Mouse (Mus musculus) limb, embryonic 13.5 days (tissue): Measurements from ENCODE around the gene Gm20388. TPM values are rescaled to one million over a fixed set of nuclear protein-coding genes. Genes with fewer than 3 reads are reported as not detected.
A peak's percentile ranks its signal among the peaks of the same experiment; 100 is the strongest.

Experiments used
- ATAC-seq: fragments of 200-750 bp; cut with Nextera tagmentation; 2 replicates; pipeline ENCODE4 v1.8.0; 2017; ENCODE audit warnings: low read depth, moderate number of reproducible peaks, moderate TSS enrichment; ENCODE audit not compliant: low FRiP score
- H3K27ac ChIP-seq: fragments of 300-500 bp; sonication (generic); 2 replicates; pipeline ENCODE4 v1.5.1; 2015; ENCODE audit warnings: inconsistent platforms, mild to moderate bottlenecking, moderate library complexity
- H3K27me3 ChIP-seq: fragments of 300-500 bp; sonication (generic); 2 replicates; pipeline ENCODE4 v1.6.1; 2015; ENCODE audit warnings: mild to moderate bottlenecking, inconsistent platforms
- H3K36me3 ChIP-seq: fragments of 300-500 bp; sonication (generic); 2 replicates; pipeline ENCODE4 v1.6.1; 2015; ENCODE audit warnings: inconsistent platforms, mild to moderate bottlenecking, moderate library complexity
- H3K4me1 ChIP-seq: fragments of 300-500 bp; sonication (generic); 2 replicates; pipeline ENCODE4 v1.6.1; 2015; ENCODE audit warnings: inconsistent platforms
- H3K4me2 ChIP-seq: fragments of 300-500 bp; sonication (generic); replicated peaks from 2 replicates; pipeline ENCODE4 v1.6.1; 2015; ENCODE audit warnings: inconsistent platforms, mild to moderate bottlenecking, moderate library complexity
- H3K4me3 ChIP-seq: fragments of 300-500 bp; sonication (generic); 2 replicates; pipeline ENCODE4 v1.5.1; 2015; ENCODE audit warnings: moderate library complexity, mild to moderate bottlenecking, inconsistent platforms
- H3K9ac ChIP-seq: fragments of 300-500 bp; sonication (generic); 2 replicates; pipeline ENCODE4 v1.6.1; 2015; ENCODE audit warnings: mild to moderate bottlenecking, inconsistent platforms
- H3K9me3 ChIP-seq: fragments of 300-500 bp; sonication (generic); 2 replicates; pipeline ENCODE4 v1.6.1; 2016; ENCODE audit warnings: inconsistent platforms
- WGBS: fragments of 180-500 bp; shearing (Covaris S2); methylation state at CpG from one replicate; pipeline ENCODE4 v1.1.7; 2015; 5-methylcytosine and 5-hydroxymethylcytosine counted together
- polyA plus RNA-seq: library from polyadenylated mRNA; unstranded; fragments of >200 nt; fragmentation: Nextera tagmentation; extraction: Ambion mirVana; gene quantifications from 2 replicates; pipeline ENCODE4 v1.2.1, GENCODE M21; 2015

The Gm20388 gene
- polyA plus RNA-seq, 1 experiment from 2014 or later: 7.1 TPM

DNA sequence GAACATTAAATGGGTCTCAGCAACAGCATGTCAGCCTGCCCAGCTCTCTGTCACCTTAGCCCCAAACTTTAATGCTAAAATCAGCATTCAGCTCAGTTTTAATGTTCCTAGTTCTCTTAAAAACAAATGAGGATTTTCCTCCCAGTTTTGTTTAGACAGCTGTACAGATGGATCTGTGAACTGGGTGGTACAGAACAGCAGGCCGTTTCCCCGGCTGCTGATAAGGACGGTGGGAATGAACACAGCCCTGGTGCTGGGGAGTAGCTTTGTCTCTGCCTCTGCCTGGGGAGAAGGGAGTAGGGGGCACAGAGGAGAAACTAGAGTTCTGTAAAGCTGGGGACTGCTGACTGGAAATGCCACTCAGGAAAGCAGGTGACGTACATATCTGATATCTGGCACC lies 3821.7 kb downstream of the Gm20388 start:
- Histone ChIP-seq H3K4me2 (no peak overlapping the region), H3K27me3 (peaks cover 13% of the 10 kb centered on the region), H3K4me1 (peaks cover 17% of the 10 kb centered on the region), H3K9ac (no peak overlapping the region), H3K36me3 (no peaks in the 10 kb centered on the region), H3K9me3 (no peaks in the 10 kb centered on the region), H3K4me3 (no peak overlapping the region), H3K27ac (no peak overlapping the region)
- 26% methylated on average over 4 of the region's 4 CpGs for WGBS
- ATAC-seq: no peak

GRCm38 (mm10) chr8:123734486-123734885 lies 3823.8 kb downstream of the Gm20388 start:
- Histone ChIP-seq H3K4me2 (no peak overlapping the region), H3K27me3 (peaks cover 5% of the 10 kb centered on the region; the same call in 1 of the 2 replicates), H3K27ac (no peak overlapping the region), H3K4me1 (peaks cover 14% of the 10 kb centered on the region), H3K4me3 (no peak overlapping the region), H3K9ac (no peak overlapping the region), H3K36me3 (no peaks in the 10 kb centered on the region), H3K9me3 (no peaks in the 10 kb centered on the region)
- no peak for ATAC-seq
- WGBS: 83% methylated on average over 8 of the region's 8 CpGs

- WGBS: 65% methylated on average over 9 of the region's 9 CpGs
These were observed 3826.3 kb downstream of the Gm20388 start for GRCm38 (mm10) chr8:123736974-123737373.

DNA sequence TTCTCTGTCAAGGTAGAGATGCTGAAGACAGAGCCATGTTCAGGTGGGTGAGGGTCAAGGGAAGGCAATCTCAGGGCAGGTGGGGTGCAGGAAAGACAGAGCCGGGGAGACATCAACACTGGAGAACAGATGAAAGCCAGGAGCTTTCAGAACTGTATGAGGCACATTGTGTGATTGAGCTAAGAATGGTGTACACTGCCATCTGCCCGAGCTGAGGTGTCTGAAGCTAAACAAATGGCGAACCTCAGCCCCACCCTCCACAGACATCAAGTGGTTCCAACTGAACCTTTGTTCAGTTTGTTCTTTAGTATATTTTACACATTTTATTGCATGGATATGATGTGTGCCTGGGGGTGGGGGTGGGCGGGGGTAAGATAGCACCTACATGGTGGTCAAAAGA lies 3829.6 kb downstream of the Gm20388 start:
- no peak for ATAC-seq
- no peak overlapping the region for H3K4me3 ChIP-seq
- no peak overlapping the region for H3K9ac ChIP-seq
- no peak overlapping the region for H3K27ac ChIP-seq
- no peaks in the 10 kb centered on the region for H3K36me3 ChIP-seq
- H3K4me1 ChIP-seq: peaks cover 18% of the 10 kb centered on the region
- H3K9me3 ChIP-seq: no peaks in the 10 kb centered on the region
- no peaks in the 10 kb centered on the region; the same call in 1 of the 2 replicates for H3K27me3 ChIP-seq
- H3K4me2 ChIP-seq: no peak overlapping the region
- 74% methylated on average over 4 of the region's 4 CpGs for WGBS

More at GRCm38 (mm10) chr8:123736974-123737373, 3826.3 kb downstream of the Gm20388 start:
- no peaks in the 10 kb centered on the region for H3K27me3 ChIP-seq
- peaks cover 18% of the 10 kb centered on the region for H3K4me1 ChIP-seq
- H3K9me3 ChIP-seq: no peaks in the 10 kb centered on the region
- H3K9ac ChIP-seq: no peak overlapping the region
- H3K36me3 ChIP-seq: no peaks in the 10 kb centered on the region
- no peak overlapping the region for H3K4me2 ChIP-seq
- no peak overlapping the region for H3K4me3 ChIP-seq
- H3K27ac ChIP-seq: no peak overlapping the region
- no peak for ATAC-seq

DNA sequence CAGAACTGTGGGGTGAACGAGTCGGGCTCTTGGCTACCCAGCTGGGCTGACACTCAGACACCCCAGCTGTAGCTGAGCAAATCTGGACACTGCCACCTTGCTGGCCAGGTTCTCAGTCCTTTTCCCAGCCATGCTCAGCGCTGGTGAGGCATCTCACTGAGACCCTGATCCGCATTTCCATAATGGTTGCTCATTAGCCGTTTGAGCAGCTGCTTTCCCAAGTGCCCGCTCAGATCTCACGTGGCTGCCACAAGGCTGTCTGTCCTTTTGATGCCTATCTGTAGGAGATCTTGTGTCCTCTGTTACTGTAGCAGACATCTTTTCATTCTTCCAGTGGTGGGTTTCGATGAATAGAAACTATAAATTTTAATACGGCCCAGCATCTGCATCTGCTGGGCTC lies 3830.6 kb downstream of the Gm20388 start:
- Histone ChIP-seq H3K9ac (no peak overlapping the region), H3K4me3 (no peak overlapping the region), H3K27ac (no peak overlapping the region), H3K36me3 (no peaks in the 10 kb centered on the region), H3K4me2 (no peak overlapping the region), H3K9me3 (no peaks in the 10 kb centered on the region), H3K27me3 (no peaks in the 10 kb centered on the region; the same call in 1 of the 2 replicates), H3K4me1 (peaks cover 18% of the 10 kb centered on the region)
- WGBS: 65% methylated on average over 9 of the region's 9 CpGs
- ATAC-seq: no peak

DNA sequence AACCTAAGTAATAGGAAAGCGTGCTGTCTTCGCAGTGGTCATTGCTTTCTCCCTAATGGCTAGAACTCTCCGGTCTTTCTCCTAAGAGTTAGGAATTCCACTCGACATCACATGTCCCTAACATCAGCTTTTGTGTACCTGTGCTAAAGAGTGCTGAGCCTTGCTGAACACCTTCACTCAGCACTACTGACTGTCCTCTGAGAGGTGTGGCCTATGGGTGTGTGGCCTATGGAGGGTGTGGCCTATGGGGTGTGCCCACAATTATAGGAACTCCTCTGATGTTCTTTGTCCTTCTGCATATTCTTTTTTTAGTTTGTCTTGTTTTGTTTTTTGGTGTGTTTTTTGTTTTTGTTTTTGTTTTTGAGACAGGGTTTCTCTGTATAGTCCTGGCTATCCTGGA lies 3835.8 kb downstream of the Gm20388 start:
- no peak overlapping the region for H3K27ac ChIP-seq
- no peaks in the 10 kb centered on the region for H3K9me3 ChIP-seq
- WGBS: 91% methylated on average over 4 of the region's 4 CpGs
- no peak overlapping the region for H3K4me3 ChIP-seq
- H3K36me3 ChIP-seq: no peaks in the 10 kb centered on the region
- no peak overlapping the region for H3K9ac ChIP-seq
- no peak overlapping the region for H3K4me2 ChIP-seq
- peaks cover 10% of the 10 kb centered on the region; the same call in 1 of the 2 replicates for H3K4me1 ChIP-seq
- no peaks in the 10 kb centered on the region; the same call in 1 of the 2 replicates for H3K27me3 ChIP-seq
- no peak for ATAC-seq

GRCm38 (mm10) chr8:123747772-123748171 lies 3837.1 kb downstream of the Gm20388 start:
- no peaks in the 10 kb centered on the region for H3K36me3 ChIP-seq
- H3K9me3 ChIP-seq: no peaks in the 10 kb centered on the region
- H3K4me2 ChIP-seq: no peak overlapping the region
- ATAC-seq: no peak; the same call in 1 of the 2 replicates
- no peaks in the 10 kb centered on the region; the same call in 1 of the 2 replicates for H3K27me3 ChIP-seq
- peaks cover 11% of the 10 kb centered on the region for H3K4me1 ChIP-seq
- H3K27ac ChIP-seq: peak overlapping the region; percentile 39; the same call in 1 of the 2 replicates
- H3K4me3 ChIP-seq: no peak overlapping the region
- 52% methylated on average over 5 of the region's 5 CpGs for WGBS
- H3K9ac ChIP-seq: no peak overlapping the region

GRCm38 (mm10) chr8:123750171-123750693 lies 3839.6 kb downstream of the Gm20388 start:
- Histone ChIP-seq H3K4me2 (no peak overlapping the region), H3K4me3 (no peak overlapping the region), H3K9ac (no peak overlapping the region), H3K9me3 (no peaks in the 10 kb centered on the region), H3K27me3 (no peaks in the 10 kb centered on the region), H3K36me3 (no peaks in the 10 kb centered on the region), H3K27ac (no peak overlapping the region), H3K4me1 (peaks cover 28% of the 10 kb centered on the region)
- WGBS: 52% methylated on average over 5 of the region's 5 CpGs
- ATAC-seq: no peak

DNA sequence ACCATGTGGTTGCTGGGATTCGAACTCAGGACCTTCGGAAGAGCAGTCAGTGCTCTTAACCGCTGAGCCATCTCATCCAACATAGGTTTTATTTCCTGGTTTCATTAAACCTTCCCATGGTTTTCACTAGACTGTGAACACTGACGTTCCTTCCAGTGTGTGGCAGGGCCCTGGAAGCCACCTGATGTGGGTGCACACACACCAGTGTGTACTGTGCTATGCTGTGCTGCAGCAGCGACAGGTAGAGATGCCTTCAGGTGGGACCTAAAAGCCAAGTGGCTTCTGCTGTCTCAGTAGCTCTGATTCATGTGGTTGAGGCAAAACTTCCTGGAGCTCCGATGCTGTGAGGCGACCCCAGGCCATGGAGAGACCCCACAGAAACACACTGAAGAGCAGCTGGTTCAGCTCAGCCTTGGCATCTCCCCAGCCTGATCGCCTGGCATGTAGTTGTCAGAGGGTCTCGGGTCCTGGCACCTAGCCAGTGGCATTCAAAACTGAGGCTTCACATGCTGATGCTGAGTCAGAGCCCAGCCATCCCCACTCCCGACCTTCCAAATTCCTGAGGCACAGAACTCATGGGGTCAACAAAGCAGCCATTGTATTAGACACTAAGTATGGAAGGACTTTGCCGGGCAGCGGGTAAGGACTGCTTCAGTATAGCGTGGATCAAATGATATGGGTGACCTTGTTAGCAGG lies 3842.3 kb downstream of the Gm20388 start:
- H3K9ac ChIP-seq: no peak overlapping the region

DNA sequence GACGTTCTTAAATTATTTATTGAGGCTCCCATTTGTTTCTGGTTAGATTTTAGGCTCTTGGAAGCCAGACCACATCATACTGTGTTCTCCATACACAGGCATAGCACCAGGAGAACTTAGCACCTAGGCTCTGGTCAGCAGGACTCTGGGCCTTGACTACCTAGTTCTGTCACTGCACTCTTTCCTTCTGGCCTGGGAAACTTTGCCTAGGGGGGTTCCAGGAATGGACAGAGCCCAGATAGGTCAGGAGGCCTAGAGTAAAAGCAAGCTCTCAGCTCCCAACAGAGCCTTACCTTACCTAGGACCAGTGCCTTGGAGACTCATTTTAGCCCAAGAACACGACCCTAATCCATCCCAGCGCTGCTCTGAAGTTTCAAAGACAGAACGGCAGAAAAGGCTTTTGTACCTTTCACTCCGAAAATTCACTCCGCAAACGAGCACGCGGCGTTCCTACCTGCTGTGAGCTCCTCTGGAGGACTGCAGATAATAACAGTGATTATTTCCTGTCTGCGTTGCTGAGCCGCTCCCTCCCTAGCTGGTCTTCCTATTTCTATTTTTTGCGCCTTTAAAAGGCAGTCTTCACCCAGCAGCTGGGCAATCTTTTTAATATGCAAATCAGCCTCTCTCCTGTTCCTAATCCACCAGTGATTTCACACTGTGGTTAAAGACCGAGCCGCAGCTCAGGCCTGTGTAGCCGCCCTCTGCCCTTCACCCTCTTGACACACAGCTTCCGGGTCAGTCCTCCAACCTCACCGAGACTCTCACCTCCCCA lies 3843.1 kb downstream of the Gm20388 start:
- H3K4me1 ChIP-seq: peaks cover 19% of the 10 kb centered on the region
- H3K9ac ChIP-seq: no peak overlapping the region; the same call in 1 of the 2 replicates
- no peak overlapping the region for H3K4me2 ChIP-seq
- H3K36me3 ChIP-seq: no peaks in the 10 kb centered on the region
- H3K27ac ChIP-seq: peak overlapping the region; percentile 49
- ATAC-seq: no peak
- H3K27me3 ChIP-seq: 0 out of 2 replicates have a peak, but pooled peaks cover 8% of the 10 kb centered on the region
- WGBS: 14% methylated on average over 18 of the region's 18 CpGs
- no peak overlapping the region for H3K4me3 ChIP-seq
- no peaks in the 10 kb centered on the region for H3K9me3 ChIP-seq

More for the DNA sequence above, 3842.3 kb downstream of the Gm20388 start:
- Histone ChIP-seq H3K27me3 (0 out of 2 replicates have a peak, but pooled peaks cover under 1% of the 10 kb centered on the region), H3K4me1 (peaks cover 23% of the 10 kb centered on the region), H3K9me3 (no peaks in the 10 kb centered on the region), H3K4me3 (no peak overlapping the region), H3K4me2 (no peak overlapping the region), H3K27ac (peak overlapping the region; percentile 58; the same call in 1 of the 2 replicates), H3K36me3 (no peaks in the 10 kb centered on the region)
- 0 out of 2 replicates have a peak, but pooled peaks have one; percentile 28 for ATAC-seq
- WGBS: 64% methylated on average over 13 of the region's 13 CpGs

- H3K9ac ChIP-seq: no peak overlapping the region
- peaks cover 19% of the 10 kb centered on the region for H3K4me1 ChIP-seq
- no peaks in the 10 kb centered on the region for H3K9me3 ChIP-seq
- no peak overlapping the region for H3K27ac ChIP-seq
- no peak for ATAC-seq
- 0 out of 2 replicates have a peak, but pooled peaks cover 8% of the 10 kb centered on the region for H3K27me3 ChIP-seq
- H3K4me2 ChIP-seq: no peak overlapping the region
- no peak overlapping the region for H3K4me3 ChIP-seq
- 78% methylated on average over 13 of the region's 13 CpGs for WGBS
- H3K36me3 ChIP-seq: no peaks in the 10 kb centered on the region
These were observed 3844.1 kb downstream of the Gm20388 start for GRCm38 (mm10) chr8:123754538-123755431.
